Mouse (Mus musculus) kidney, adult 9 months (tissue): ENCODE data around the gene Tnfrsf1a.

Experiments used
- DNase-seq: peaks from one replicate; pipeline ENCODE4 v3.0.0; 2022

The Tnfrsf1a gene

DNA sequence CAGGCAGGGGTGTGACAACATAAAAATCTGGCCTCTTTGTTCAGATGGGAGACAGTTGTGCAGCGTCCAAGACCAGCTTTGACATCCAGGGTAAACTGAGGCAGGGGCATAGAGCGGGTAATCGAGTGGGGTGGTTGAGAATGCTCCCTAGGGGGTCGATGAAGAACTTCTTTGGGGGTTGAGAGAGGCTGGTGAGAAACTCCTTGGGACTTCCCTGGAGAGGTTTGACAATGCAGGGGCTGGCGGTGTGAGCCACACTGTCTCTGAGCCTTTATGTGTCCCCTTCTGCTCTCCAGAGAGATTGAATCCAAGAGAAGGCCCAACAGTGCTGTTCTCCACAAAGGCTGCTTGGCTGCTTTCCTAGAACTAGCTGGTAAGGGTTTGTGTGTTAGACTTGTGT is 40.7 kb downstream of the Tnfrsf1a start:
- no peak for DNase-seq

DNA sequence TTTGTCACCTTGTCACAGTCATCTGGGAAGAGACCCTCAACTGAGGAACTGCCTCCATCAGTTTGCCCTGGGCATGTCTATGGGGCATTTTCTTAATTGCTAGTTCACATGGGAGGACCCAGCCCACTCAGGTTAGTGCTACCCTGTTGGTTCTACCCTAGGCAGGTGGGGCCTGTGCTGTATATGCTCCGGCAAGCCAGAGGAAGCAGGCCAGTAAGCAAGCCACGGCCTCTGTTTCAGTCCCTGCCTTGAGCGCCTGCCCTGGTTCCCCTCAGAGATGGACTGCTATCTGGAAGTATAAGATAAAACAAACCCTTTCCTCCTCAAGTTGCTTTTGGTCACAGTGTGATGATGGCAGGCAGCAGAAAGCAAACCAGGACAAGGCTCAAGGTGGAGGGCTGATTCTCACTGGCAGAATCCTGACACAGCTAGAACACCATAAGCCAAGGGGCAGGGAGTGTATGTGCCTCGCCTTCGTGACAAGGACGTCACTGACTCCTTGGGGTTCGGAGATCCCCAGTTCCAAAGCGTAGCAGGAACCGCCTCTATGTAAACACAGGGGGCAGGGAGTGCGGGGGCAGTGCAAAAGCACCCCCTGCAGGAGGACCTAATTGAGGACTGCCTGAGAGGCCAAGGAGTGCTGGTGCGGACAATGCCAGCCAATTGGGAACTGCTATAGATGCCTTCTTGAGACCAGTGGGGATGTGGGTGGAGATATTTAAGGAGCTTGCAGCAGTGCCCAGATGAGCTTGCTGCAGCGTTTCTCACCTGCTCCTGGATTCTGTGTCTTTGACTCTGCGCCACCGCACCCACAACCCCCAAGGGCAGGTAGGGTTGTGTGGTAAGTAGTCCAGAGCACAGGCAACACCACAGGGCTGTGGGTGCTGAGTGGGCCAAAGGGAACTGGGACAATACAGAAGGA is 56.6 kb downstream of the Tnfrsf1a start:
- DNase-seq: no peak

DNA sequence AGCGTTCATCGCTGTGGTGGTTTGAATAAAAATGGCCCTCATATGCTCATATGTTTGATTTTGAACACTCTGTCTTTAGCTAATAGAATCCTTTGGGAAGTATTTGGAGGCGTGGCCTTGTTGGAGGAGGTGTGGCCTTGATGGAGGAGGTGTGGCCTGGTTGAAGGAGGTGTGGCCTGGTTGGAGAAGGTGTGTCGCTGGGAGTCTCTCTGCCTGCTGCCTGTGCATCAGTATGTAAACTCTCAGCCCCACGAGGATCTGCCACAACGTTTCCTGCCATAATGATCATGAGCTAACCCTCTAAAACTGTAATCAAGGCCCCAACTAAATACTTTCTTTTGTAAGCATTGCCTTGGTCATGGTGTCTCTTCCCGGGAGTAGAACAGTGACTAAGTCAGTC is 58.1 kb downstream of the Tnfrsf1a start:
- no peak for DNase-seq

DNA sequence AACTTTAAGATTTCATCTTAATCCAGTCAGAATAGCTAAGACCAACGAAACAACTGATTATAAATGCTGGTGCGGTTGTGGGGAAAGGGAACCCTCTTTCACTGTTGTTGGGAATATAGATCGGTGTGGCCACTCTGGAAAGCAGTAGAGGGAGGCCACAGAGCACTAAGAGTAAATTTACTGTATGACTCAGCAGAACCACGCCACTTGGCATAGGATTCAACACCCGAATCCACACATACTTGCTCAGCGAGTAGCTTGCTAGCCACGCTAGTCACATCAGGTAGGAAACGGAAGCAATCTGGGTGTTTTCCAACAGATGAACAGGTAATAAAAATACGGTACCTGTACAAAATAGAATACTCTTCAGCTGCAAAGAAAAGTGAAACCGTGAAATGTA is 58.5 kb downstream of the Tnfrsf1a start:
- DNase-seq: no peak

DNA sequence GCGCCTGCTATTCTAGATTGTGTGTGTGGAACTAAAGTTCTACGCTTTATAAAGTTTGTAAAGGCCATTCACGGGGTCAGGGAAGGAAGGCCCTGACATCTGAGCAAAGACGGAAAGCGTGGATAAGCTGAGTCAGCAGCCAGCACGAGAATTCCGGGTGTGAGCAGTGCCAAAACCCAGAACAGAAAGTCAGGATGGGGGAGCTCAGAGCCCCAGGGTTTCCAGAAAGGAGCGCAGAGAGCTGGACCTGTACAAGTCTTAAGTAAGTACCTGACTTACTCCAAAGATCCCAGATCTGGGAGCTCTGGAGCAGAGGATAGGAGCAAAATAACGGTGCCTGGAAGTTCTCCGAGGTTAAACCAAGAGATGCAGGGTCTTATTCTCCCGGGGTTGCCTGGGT is 61.4 kb downstream of the Tnfrsf1a start:
- DNase-seq: no peak

DNA sequence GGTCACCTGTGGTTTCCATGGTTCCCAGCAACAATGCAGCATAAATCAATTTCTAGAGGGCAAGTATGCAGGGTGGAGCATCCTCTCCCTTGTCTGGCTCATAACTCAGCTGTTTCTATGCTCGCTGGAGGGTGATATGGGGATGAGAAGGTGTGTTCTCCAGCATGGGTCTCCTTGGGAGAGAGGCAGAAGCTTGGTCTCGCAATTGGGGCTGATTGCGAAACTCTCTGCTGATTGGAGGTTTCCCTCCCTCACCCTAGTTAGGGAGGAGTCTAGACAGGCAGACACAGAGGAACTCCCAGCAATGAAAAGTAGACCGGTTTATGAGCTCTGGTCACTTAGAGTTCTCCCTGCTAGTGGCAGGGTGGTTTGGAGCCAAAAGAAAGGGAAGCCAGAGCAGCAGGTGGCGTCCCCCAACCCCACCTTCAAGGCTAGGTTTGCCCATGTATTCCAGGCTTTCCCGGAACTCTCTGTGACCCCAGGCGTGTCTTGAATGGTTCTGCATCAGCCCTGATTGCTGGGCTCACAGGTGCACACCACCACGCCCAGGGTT is 61.9 kb downstream of the Tnfrsf1a start:
- no peak for DNase-seq

DNA sequence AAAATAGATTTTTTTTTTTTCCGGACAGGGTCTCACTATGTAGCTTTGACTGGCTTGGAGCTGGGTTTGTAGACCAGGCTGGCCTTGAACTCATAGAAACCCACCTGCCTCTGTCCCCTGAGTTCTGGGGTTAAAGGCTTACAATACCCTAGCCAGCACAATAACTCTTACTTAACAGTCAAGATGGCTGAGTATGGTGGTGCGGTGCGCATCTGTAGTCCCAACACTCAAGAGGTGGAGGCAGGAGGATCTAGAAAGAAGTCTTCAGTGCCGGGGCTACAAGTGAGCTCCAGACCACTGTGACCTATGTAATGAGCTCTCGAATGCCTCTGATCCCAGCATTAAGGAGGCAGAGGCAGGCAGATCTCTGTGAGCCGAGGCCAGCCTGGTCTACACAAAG is 62.5 kb downstream of the Tnfrsf1a start:
- DNase-seq: no peak
